ENCODE assay signal across 16 mouse cellular contexts in genomic region chr14:95913293-95913692, GRCm38 (mm10). TPM values are rescaled to one million over a fixed set of nuclear protein-coding genes. Genes with fewer than 3 reads are reported as not detected.
DNase-seq lines count a peak whose midpoint lies in the region; ATAC-seq and TF ChIP-seq lines count a peak whose summit lies in the region.
"Had no signal": no experiment of that assay in that cellular context is flagged by ENCODE, and none has a peak within 500 bp of the region (broad histone marks: within the 10 kb centered on the region; RNA-seq: fewer than 3 reads in every experiment).

No protein-coding gene starts in this region.

- H3K27me3 ChIP-seq in forebrain, embryonic 15.5 days, result no peaks in the 10 kb centered on the region
- H3K27me3 ChIP-seq in forebrain, embryonic 10.5 days (ENCODE audit: poor library complexity, severe bottlenecking), result no peaks in the 10 kb centered on the region
- H3K27me3 ChIP-seq in embryonic facial prominence, embryonic 10.5 days (replicated peaks; ENCODE audit: low read depth, poor library complexity, severe bottlenecking), result no peaks in the 10 kb centered on the region
- H3K27me3 ChIP-seq in intestine, postnatal 0 days (replicated peaks; ENCODE audit: control insufficient read depth, insufficient read depth, low read length), result no peaks in the 10 kb centered on the region
- H3K27me3 ChIP-seq: heart, embryonic 13.5 days had no signal

- H3K4me1 ChIP-seq in forebrain, embryonic 15.5 days, result no peaks in the 10 kb centered on the region
- no peaks in the 10 kb centered on the region for H3K4me1 ChIP-seq in forebrain, embryonic 10.5 days
- H3K4me1 ChIP-seq in embryonic facial prominence, embryonic 10.5 days, result no peaks in the 10 kb centered on the region
- no peaks in the 10 kb centered on the region for H3K4me1 ChIP-seq in intestine, postnatal 0 days (replicated peaks; ENCODE audit: control insufficient read depth, insufficient read depth, low read length)
- H3K4me1 ChIP-seq: heart, embryonic 13.5 days had no signal

- no peak for TF ChIP-seq CTCF in intestine, postnatal 0 days (IDR thresholded peaks at IDR 0.05; ENCODE audit: low read depth)

- H3K36me3 ChIP-seq in forebrain, embryonic 15.5 days, result no peaks in the 10 kb centered on the region
- H3K36me3 ChIP-seq in forebrain, embryonic 10.5 days (replicated peaks), result no peaks in the 10 kb centered on the region
- H3K36me3 ChIP-seq in embryonic facial prominence, embryonic 10.5 days (replicated peaks), result no peaks in the 10 kb centered on the region
- no peaks in the 10 kb centered on the region for H3K36me3 ChIP-seq in intestine, postnatal 0 days (ENCODE audit: control insufficient read depth, insufficient read depth)
- H3K36me3 ChIP-seq: heart, embryonic 13.5 days had no signal

- DNase-seq in forebrain, embryonic 10.5 days (ENCODE audit: extremely low spot score, low spot score), result no peak
- peak; percentile 37 to 51 for DNase-seq in frontal cortex, postnatal 10 days (ENCODE audit: low spot score in 2 of 2)
- peak; percentile 62 for DNase-seq in left cerebral cortex, adult 11 months (ENCODE audit: low spot score)
- peak; percentile 81 for DNase-seq in right cerebral cortex, postnatal 25 days
- DNase-seq in embryonic facial prominence, embryonic 10.5 days (ENCODE audit: low spot score), result no peak
- DNase-seq: gastrocnemius, adult 2 months; lung, adult 2 months had no signal

- 59% methylated on average over 2 of the region's 2 CpGs for WGBS in forebrain, embryonic 15.5 days
- WGBS in forebrain, embryonic 10.5 days, result 95% methylated on average over 2 of the region's 2 CpGs
- 88% methylated on average over 2 of the region's 2 CpGs for WGBS in embryonic facial prominence, embryonic 10.5 days
- WGBS in intestine, postnatal 0 days, result 94% methylated on average over 2 of the region's 2 CpGs

- 0 out of 2 replicates have a peak overlapping the region, but pooled peaks have one; percentile 19 for H3K27ac ChIP-seq in forebrain, embryonic 15.5 days (replicated peaks)
- H3K27ac ChIP-seq in forebrain, embryonic 10.5 days, result no peak overlapping the region
- no peak overlapping the region for H3K27ac ChIP-seq in embryonic facial prominence, embryonic 10.5 days (replicated peaks)
- no peak overlapping the region for H3K27ac ChIP-seq in intestine, postnatal 0 days (ENCODE audit: low read depth, low read length)
- H3K27ac ChIP-seq: gastrocnemius, adult 2 months; heart, embryonic 13.5 days had no signal

- ATAC-seq in forebrain, embryonic 15.5 days (replicated peaks), result peak; percentile 88; the same call in 1 of the 2 replicates
- no peak for ATAC-seq in intestine, postnatal 0 days
- no peak for ATAC-seq in activated CD4-positive, CD25-positive, alpha-beta regulatory T cell, adult 4 months
- ATAC-seq: CD4-positive, CD25-positive, alpha-beta regulatory T cell, adult 4 months; midbrain, embryonic 16.5 days had no signal

- H3K4me3 ChIP-seq in forebrain, embryonic 15.5 days, result no peak overlapping the region
- no peak overlapping the region for H3K4me3 ChIP-seq in forebrain, embryonic 10.5 days
- H3K4me3 ChIP-seq in embryonic facial prominence, embryonic 10.5 days, result no peak overlapping the region
- no peak overlapping the region for H3K4me3 ChIP-seq in intestine, postnatal 0 days (ENCODE audit: low read depth, low read length)
- H3K4me3 ChIP-seq: gastrocnemius, adult 2 months; heart, embryonic 13.5 days had no signal

- no peak overlapping the region for H3K9ac ChIP-seq in forebrain, embryonic 15.5 days (replicated peaks)
- no peak overlapping the region for H3K9ac ChIP-seq in intestine, postnatal 0 days (ENCODE audit: low read depth, low read length)
- H3K9ac ChIP-seq: heart, embryonic 13.5 days had no signal

- H3K4me2 ChIP-seq in forebrain, embryonic 15.5 days (replicated peaks), result no peak overlapping the region
- H3K4me2 ChIP-seq in intestine, postnatal 0 days (replicated peaks; ENCODE audit: low read depth), result no peak overlapping the region
- H3K4me2 ChIP-seq: heart, embryonic 13.5 days had no signal

- no peaks in the 10 kb centered on the region for H3K9me3 ChIP-seq in forebrain, embryonic 15.5 days
- no peaks in the 10 kb centered on the region for H3K9me3 ChIP-seq in forebrain, embryonic 10.5 days
- no peaks in the 10 kb centered on the region for H3K9me3 ChIP-seq in embryonic facial prominence, embryonic 10.5 days
- no peaks in the 10 kb centered on the region for H3K9me3 ChIP-seq in intestine, postnatal 0 days (ENCODE audit: control insufficient read depth)
- H3K9me3 ChIP-seq: heart, embryonic 13.5 days had no signal

RNA-seq across cellular contexts. Expression of gene 4921530L21Rik, which starts 32.2 kb away (rescaled TPM):
- not detected in 2 replicates for polyA plus RNA-seq in forebrain, embryonic 15.5 days (2015; fragmentation: Nextera tagmentation; extraction: Ambion mirVana)
- not detected in 2 replicates for polyA plus RNA-seq in forebrain, embryonic 10.5 days (2016; fragmentation: Nextera tagmentation; extraction: Ambion mirVana)
- polyA plus RNA-seq in embryonic facial prominence, embryonic 10.5 days (2016; fragmentation: Nextera tagmentation; extraction: Ambion mirVana), result not detected in 2 replicates
- polyA plus RNA-seq in intestine, postnatal 0 days (2015; fragmentation: Nextera tagmentation; extraction: Ambion mirVana), result not detected in 2 replicates
- polyA plus RNA-seq in activated CD4-positive, CD25-positive, alpha-beta regulatory T cell, adult 4 months (2017; shearing (Covaris generic)), result not detected
- polyA plus RNA-seq: CD4-positive, CD25-positive, alpha-beta regulatory T cell, adult 4 months; heart, embryonic 13.5 days; large intestine, adult 2 months; lung, adult 2 months; midbrain, embryonic 16.5 days; stomach, embryonic 14.5 days; urinary bladder, adult 2 months had no signal

Comparison
In these comparisons a context has a peak if more than half of its experiments do, and no peak if none do; other contexts are left out.
1. DNase-seq: peak in frontal cortex, postnatal 10 days (2 of 2), left cerebral cortex, adult 11 months (single experiment) and right cerebral cortex, postnatal 25 days (single experiment); none in forebrain, embryonic 10.5 days (single experiment) and embryonic facial prominence, embryonic 10.5 days (single experiment).